Mouse (Mus musculus): Measurements from ENCODE around the gene Vmn1r61.

Vmn1r61 gene

GRCm38 (mm10) chr7:5613195-5613594 lies at the start of gene Vmn1r61:
Vmn1r61 (minus strand) TSS chr7:5613295.
- DNase-seq (ENCODE audit: low read depth, low spot score) = no peak
